In the genomic region with DNA sequence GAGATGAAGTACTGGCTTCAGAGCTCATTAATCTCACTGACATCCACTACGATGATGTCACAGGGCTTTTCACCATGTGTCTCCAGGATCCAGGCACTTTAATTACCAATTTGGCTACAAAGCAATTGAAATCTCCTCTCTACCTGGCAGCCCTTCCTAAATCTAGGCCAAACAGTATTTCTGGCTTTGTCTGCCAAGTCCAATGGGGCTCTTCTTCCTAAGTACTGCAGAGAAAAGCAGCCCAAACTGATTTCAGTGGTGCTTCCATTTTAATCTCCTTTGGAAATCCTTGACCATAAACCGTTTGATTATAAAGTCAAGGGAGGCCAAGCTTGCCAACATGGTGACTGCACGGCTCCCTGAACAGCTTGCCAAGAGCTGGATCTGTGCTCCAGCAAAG, we compare ENCODE assay signal across 19 mouse cellular contexts.
A peak's percentile ranks its signal among the peaks of the same experiment; 100 is the strongest.
DNase-seq lines count a peak whose midpoint lies in the region; ATAC-seq and TF ChIP-seq lines count a peak whose summit lies in the region.
"Had no signal": no experiment of that assay in that cellular context is flagged by ENCODE, and none has a peak within 500 bp of the region (broad histone marks: within the 10 kb centered on the region; RNA-seq: fewer than 3 reads in every experiment).

No protein-coding gene starts in this region.

- peaks cover 5% of the 10 kb centered on the region; the same call in 1 of the 2 replicates for H3K4me1 ChIP-seq in forebrain, embryonic 16.5 days (replicated peaks; ENCODE audit: control insufficient read depth, insufficient read depth, low read length)
- H3K4me1 ChIP-seq in forebrain, embryonic 10.5 days = peaks cover 7% of the 10 kb centered on the region; the same call in 1 of the 2 replicates
- H3K4me1 ChIP-seq in midbrain, postnatal 0 days (ENCODE audit: insufficient read depth, low read length) = no peaks in the 10 kb centered on the region
- no peaks in the 10 kb centered on the region for H3K4me1 ChIP-seq in midbrain, embryonic 14.5 days (ENCODE audit: control insufficient read depth, insufficient read depth, low read length)
- H3K4me1 ChIP-seq in cerebellum, adult 2 months (ENCODE audit: control insufficient read depth, insufficient read depth, low read length) = peaks cover 10% of the 10 kb centered on the region; the same call in 1 of the 2 replicates
- H3K4me1 ChIP-seq: heart, embryonic 12.5 days; limb, embryonic 12.5 days; liver, embryonic 12.5 days; neural tube, embryonic 12.5 days had no signal

- no peak overlapping the region for H3K27ac ChIP-seq in forebrain, embryonic 16.5 days (ENCODE audit: low read length)
- H3K27ac ChIP-seq in forebrain, embryonic 10.5 days = no peak overlapping the region
- H3K27ac ChIP-seq in midbrain, postnatal 0 days (ENCODE audit: low read depth, low read length) = no peak overlapping the region
- no peak overlapping the region for H3K27ac ChIP-seq in midbrain, embryonic 14.5 days (replicated peaks; ENCODE audit: low read depth, low read length)
- H3K27ac ChIP-seq in cerebellum, adult 2 months (ENCODE audit: insufficient read depth, low read length) = no peak overlapping the region
- H3K27ac ChIP-seq: limb, embryonic 12.5 days; liver, embryonic 12.5 days; neural tube, embryonic 12.5 days had no signal

- no peak overlapping the region for H3K4me2 ChIP-seq in forebrain, embryonic 16.5 days (ENCODE audit: low read length)
- no peak overlapping the region for H3K4me2 ChIP-seq in midbrain, postnatal 0 days (ENCODE audit: low read depth, low read length, poor library complexity, severe bottlenecking)
- no peak overlapping the region for H3K4me2 ChIP-seq in midbrain, embryonic 14.5 days (ENCODE audit: low read length)
- H3K4me2 ChIP-seq: heart, embryonic 12.5 days; limb, embryonic 12.5 days; liver, embryonic 12.5 days; neural tube, embryonic 12.5 days had no signal

- H3K27me3 ChIP-seq in forebrain, embryonic 16.5 days (replicated peaks; ENCODE audit: control insufficient read depth, insufficient read depth, low read length) = no peaks in the 10 kb centered on the region
- H3K27me3 ChIP-seq in forebrain, embryonic 10.5 days (ENCODE audit: poor library complexity, severe bottlenecking) = no peaks in the 10 kb centered on the region
- no peaks in the 10 kb centered on the region for H3K27me3 ChIP-seq in midbrain, postnatal 0 days (ENCODE audit: insufficient read depth, low read length)
- no peaks in the 10 kb centered on the region for H3K27me3 ChIP-seq in midbrain, embryonic 14.5 days (ENCODE audit: control insufficient read depth, insufficient read depth, low read length)
- no peaks in the 10 kb centered on the region; the same call in 1 of the 2 replicates for H3K27me3 ChIP-seq in cerebellum, adult 2 months (ENCODE audit: control insufficient read depth, insufficient read depth, low read length)
- H3K27me3 ChIP-seq: CH12.LX; heart, embryonic 12.5 days; limb, embryonic 12.5 days; liver, embryonic 12.5 days; neural tube, embryonic 12.5 days had no signal

- no peaks in the 10 kb centered on the region for H3K9me3 ChIP-seq in forebrain, embryonic 16.5 days (ENCODE audit: control insufficient read depth, low read length)
- no peaks in the 10 kb centered on the region for H3K9me3 ChIP-seq in forebrain, embryonic 10.5 days
- no peaks in the 10 kb centered on the region for H3K9me3 ChIP-seq in midbrain, postnatal 0 days (ENCODE audit: low read length)
- no peaks in the 10 kb centered on the region for H3K9me3 ChIP-seq in midbrain, embryonic 14.5 days (ENCODE audit: control insufficient read depth, low read length)
- H3K9me3 ChIP-seq: heart, embryonic 12.5 days; limb, embryonic 12.5 days; liver, embryonic 12.5 days; neural tube, embryonic 12.5 days had no signal

- no peak for TF ChIP-seq POLR2A in cerebellum, adult 2 months (IDR thresholded peaks at IDR 0.05; ENCODE audit: borderline replicate concordance, insufficient read depth, low read length)

- DNase-seq in forebrain, embryonic 10.5 days (ENCODE audit: extremely low spot score, low spot score) = no peak
- DNase-seq in midbrain, postnatal 0 days (ENCODE audit: low spot score) = peak; percentile 69
- no peak for DNase-seq in midbrain, embryonic 14.5 days
- DNase-seq in cerebellum, adult 2 months = peak; percentile 40 to 87
- DNase-seq in cerebellum, postnatal 36 days = peak; percentile 30 to 58
- DNase-seq in adrenal gland, postnatal 4 days (ENCODE audit: low spot score in 2 of 2) = no peak
- DNase-seq in heart, postnatal 25 days (ENCODE audit: low spot score) = no peak
- DNase-seq: heart, postnatal 14 days; kidney, adult 9 months; kidney, postnatal 25 days; layer of hippocampus, adult 9-11 months; lung, adult 2 months; thymus, postnatal 14 days had no signal

- no peaks in the 10 kb centered on the region for H3K36me3 ChIP-seq in forebrain, embryonic 16.5 days (ENCODE audit: control insufficient read depth, insufficient read depth)
- no peaks in the 10 kb centered on the region for H3K36me3 ChIP-seq in forebrain, embryonic 10.5 days (replicated peaks)
- H3K36me3 ChIP-seq in midbrain, postnatal 0 days (ENCODE audit: insufficient read depth, low read length) = no peaks in the 10 kb centered on the region
- no peaks in the 10 kb centered on the region for H3K36me3 ChIP-seq in midbrain, embryonic 14.5 days (ENCODE audit: control insufficient read depth, insufficient read depth, low read length)
- H3K36me3 ChIP-seq: heart, embryonic 12.5 days; limb, embryonic 12.5 days; liver, embryonic 12.5 days; neural tube, embryonic 12.5 days had no signal

- intact Hi-C loops in heart, postnatal 25 days (cut with DNase I) = no loop called here

- WGBS in forebrain, embryonic 16.5 days = 56% methylated on average over 3 of the region's 3 CpGs
- 91% methylated on average over 3 of the region's 3 CpGs for WGBS in forebrain, embryonic 10.5 days
- 83% methylated on average over 3 of the region's 3 CpGs for whole genome bisulfite sequencing in midbrain, postnatal 0 days
- WGBS in midbrain, embryonic 14.5 days = 89% methylated on average over 3 of the region's 3 CpGs
- 4% methylated on average over 3 of the region's 3 CpGs for WGBS in cerebellum, adult 2 months

- H3K4me3 ChIP-seq in forebrain, embryonic 16.5 days (replicated peaks; ENCODE audit: low read length) = no peak overlapping the region
- no peak overlapping the region for H3K4me3 ChIP-seq in forebrain, embryonic 10.5 days
- H3K4me3 ChIP-seq in midbrain, postnatal 0 days (ENCODE audit: low read depth, low read length) = no peak overlapping the region
- no peak overlapping the region for H3K4me3 ChIP-seq in midbrain, embryonic 14.5 days (replicated peaks; ENCODE audit: low read depth, low read length)
- H3K4me3 ChIP-seq in cerebellum, adult 2 months (replicated peaks; ENCODE audit: insufficient read depth, low read depth, low read length) = no peak overlapping the region
- H3K4me3 ChIP-seq: heart, embryonic 12.5 days; limb, embryonic 12.5 days; liver, embryonic 12.5 days; neural tube, embryonic 12.5 days had no signal

- ATAC-seq in forebrain, embryonic 16.5 days = peak; percentile 49; the same call in 1 of the 2 replicates
- ATAC-seq in midbrain, postnatal 0 days (ENCODE audit: low FRiP score) = no peak; the same call in 1 of the 2 replicates
- ATAC-seq in midbrain, embryonic 14.5 days (ENCODE audit: low FRiP score, low TSS enrichment) = no peak
- ATAC-seq: liver, embryonic 12.5 days had no signal

- no peak for TF ChIP-seq CTCF in midbrain, postnatal 0 days (IDR thresholded peaks at IDR 0.05)
- no peak for TF ChIP-seq CTCF in cerebellum, adult 2 months (IDR thresholded peaks at IDR 0.05; ENCODE audit: borderline replicate concordance, insufficient read depth, low read depth, low read length)

- no peak overlapping the region for H3K9ac ChIP-seq in forebrain, embryonic 16.5 days (replicated peaks; ENCODE audit: low read depth, low read length)
- H3K9ac ChIP-seq in midbrain, postnatal 0 days (replicated peaks; ENCODE audit: low read length, poor library complexity, severe bottlenecking) = no peak overlapping the region
- no peak overlapping the region for H3K9ac ChIP-seq in midbrain, embryonic 14.5 days (replicated peaks; ENCODE audit: low read length)
- H3K9ac ChIP-seq: heart, embryonic 12.5 days; limb, embryonic 12.5 days; liver, embryonic 12.5 days; neural tube, embryonic 12.5 days had no signal

Comparison
In these comparisons a context has a peak if more than half of its experiments do, and no peak if none do; other contexts are left out.
1. DNase-seq: peak in midbrain, postnatal 0 days (single experiment), cerebellum, adult 2 months (2 of 2) and cerebellum, postnatal 36 days (2 of 2); none in forebrain, embryonic 10.5 days (single experiment), midbrain, embryonic 14.5 days (single experiment), adrenal gland, postnatal 4 days (0 of 2) and heart, postnatal 25 days (single experiment).